Mouse (Mus musculus) cerebral cortex, adult 2 months (tissue): ENCODE results near the gene Fer.

Experiments
- WGBS: fragments of 180-500 bp; shearing (Covaris S2); methylation state at CpG from one replicate; pipeline ENCODE4 v1.1.7; 2018; 5-methylcytosine and 5-hydroxymethylcytosine counted together

Gene Fer

GRCm38 (mm10) chr17:64093716-64094115 lies 230.9 kb downstream of the Fer start:
- 79% methylated on average over 2 of the region's 2 CpGs for WGBS

GRCm38 (mm10) chr17:64096811-64097210 lies 233.9 kb downstream of the Fer start:
- WGBS = 88% methylated on average over 3 of the region's 3 CpGs

GRCm38 (mm10) chr17:64097788-64098359 lies 235.0 kb downstream of the Fer start:
- WGBS = 75% methylated on average over 5 of the region's 5 CpGs

GRCm38 (mm10) chr17:64099395-64100171 lies 236.7 kb downstream of the Fer start:
- WGBS = 76% methylated on average over 6 of the region's 6 CpGs

- 60% methylated on average over 3 of the region's 3 CpGs for WGBS
These were observed 237.3 kb downstream of the Fer start for GRCm38 (mm10) chr17:64100172-64100510.

- 92% methylated on average over 5 of the region's 5 CpGs for WGBS
These were observed 245.9 kb downstream of the Fer start for GRCm38 (mm10) chr17:64108773-64109172.

GRCm38 (mm10) chr17:64109871-64110270 lies 247.0 kb downstream of the Fer start:
- WGBS = 81% methylated on average over 8 of the region's 8 CpGs

GRCm38 (mm10) chr17:64113625-64114024 lies 250.8 kb downstream of the Fer start:
- 94% methylated on average over 5 of the region's 5 CpGs for WGBS

- 86% methylated on average over 6 of the region's 6 CpGs for WGBS
These were observed 253.9 kb downstream of the Fer start for GRCm38 (mm10) chr17:64116762-64117161.

GRCm38 (mm10) chr17:64119697-64120288 lies 256.9 kb downstream of the Fer start:
- 46% methylated on average over 5 of the region's 5 CpGs for WGBS

- 92% methylated on average over 11 of the region's 11 CpGs for WGBS
These were observed 259.7 kb downstream of the Fer start for GRCm38 (mm10) chr17:64122556-64122955.

- WGBS = 77% methylated on average over 3 of the region's 3 CpGs
These were observed 260.9 kb downstream of the Fer start for GRCm38 (mm10) chr17:64123732-64124131.

GRCm38 (mm10) chr17:64126904-64127303 lies 264.0 kb downstream of the Fer start:
- WGBS = 92% methylated on average over 5 of the region's 5 CpGs

GRCm38 (mm10) chr17:64129750-64130149 lies 266.9 kb downstream of the Fer start:
- WGBS = 54% methylated on average over 2 of the region's 2 CpGs

GRCm38 (mm10) chr17:64130356-64130755 lies 267.5 kb downstream of the Fer start:
- 22% methylated on average over 3 of the region's 3 CpGs for WGBS

GRCm38 (mm10) chr17:64132183-64132582 lies 269.3 kb downstream of the Fer start:
- 70% methylated on average over 6 of the region's 6 CpGs for WGBS

- WGBS = 82% methylated on average over 8 of the region's 8 CpGs
These were observed 273.2 kb downstream of the Fer start for GRCm38 (mm10) chr17:64135941-64136650.

GRCm38 (mm10) chr17:64138036-64138717 lies 275.3 kb downstream of the Fer start:
- 64% methylated on average over 8 of the region's 8 CpGs for WGBS

- WGBS = 51% methylated on average over 11 of the region's 11 CpGs
These were observed 276.5 kb downstream of the Fer start for GRCm38 (mm10) chr17:64139231-64139915.

- 72% methylated on average over 18 of the region's 18 CpGs for WGBS
These were observed 277.4 kb downstream of the Fer start for GRCm38 (mm10) chr17:64140063-64140850.
